Mouse (Mus musculus): ENCODE measurements around the gene Fam114a2. TPM values are rescaled to one million over a fixed set of nuclear protein-coding genes. Genes with fewer than 3 reads are reported as not detected.
A peak's percentile ranks its signal among the peaks of the same experiment; 100 is the strongest.

Gene Fam114a2
- polyA plus RNA-seq, 1 experiment from 2014 or later = 93.2 TPM

GRCm38 (mm10) chr11:57467159-57468110 lies 51.0 kb downstream of the Fam114a2 start:
- H3K27me3 ChIP-seq (replicated peaks) = no peaks in the 10 kb centered on the region
- H3K9me3 ChIP-seq = no peaks in the 10 kb centered on the region
- no peaks in the 10 kb centered on the region for H3K36me3 ChIP-seq
- no peak overlapping the region for H3K4me2 ChIP-seq (replicated peaks)
- H3K4me1 ChIP-seq = no peaks in the 10 kb centered on the region
- H3K27ac ChIP-seq = no peak overlapping the region
- H3K4me3 ChIP-seq = no peak overlapping the region
- peak; percentile 85 for ATAC-seq (ENCODE audit: low FRiP score, low read depth)
- no peak overlapping the region for H3K9ac ChIP-seq
- WGBS = 59% methylated on average over 23 of the region's 23 CpGs

- Histone ChIP-seq H3K9me3 (no peaks in the 10 kb centered on the region), H3K36me3 (no peaks in the 10 kb centered on the region), H3K4me2 (replicated peaks) (no peak overlapping the region), H3K27ac (no peak overlapping the region), H3K27me3 (replicated peaks) (no peaks in the 10 kb centered on the region), H3K9ac (no peak overlapping the region), H3K4me3 (no peak overlapping the region), H3K4me1 (no peaks in the 10 kb centered on the region)
- 83% methylated on average over 3 of the region's 3 CpGs for WGBS
- ATAC-seq (ENCODE audit: low FRiP score, low read depth) = no peak
Observed at GRCm38 (mm10) chr11:57465844-57466243, 52.6 kb downstream of the Fam114a2 start.

GRCm38 (mm10) chr11:57465025-57465424 lies 53.4 kb downstream of the Fam114a2 start:
- ATAC-seq (ENCODE audit: low FRiP score, low read depth) = no peak
- no peaks in the 10 kb centered on the region for H3K9me3 ChIP-seq
- no peak overlapping the region for H3K4me3 ChIP-seq
- no peak overlapping the region for H3K9ac ChIP-seq
- H3K4me2 ChIP-seq (replicated peaks) = no peak overlapping the region
- H3K4me1 ChIP-seq = no peaks in the 10 kb centered on the region
- H3K36me3 ChIP-seq = no peaks in the 10 kb centered on the region
- H3K27me3 ChIP-seq (replicated peaks) = no peaks in the 10 kb centered on the region
- 41% methylated on average over 8 of the region's 8 CpGs for WGBS
- no peak overlapping the region for H3K27ac ChIP-seq

- Histone ChIP-seq H3K9ac (no peak overlapping the region), H3K27me3 (replicated peaks) (no peaks in the 10 kb centered on the region), H3K4me1 (no peaks in the 10 kb centered on the region; the same call in 1 of the 2 replicates), H3K9me3 (no peaks in the 10 kb centered on the region), H3K4me3 (no peak overlapping the region), H3K4me2 (replicated peaks) (no peak overlapping the region), H3K36me3 (no peaks in the 10 kb centered on the region), H3K27ac (no peak overlapping the region)
- WGBS = 83% methylated on average over 6 of the region's 6 CpGs
- ATAC-seq (ENCODE audit: low FRiP score, low read depth) = no peak
Observed at GRCm38 (mm10) chr11:57459759-57460158, 58.7 kb downstream of the Fam114a2 start.

- Histone ChIP-seq H3K4me3 (no peak overlapping the region), H3K27ac (no peak overlapping the region), H3K4me2 (replicated peaks) (no peak overlapping the region), H3K9ac (no peak overlapping the region), H3K36me3 (no peaks in the 10 kb centered on the region), H3K4me1 (no peaks in the 10 kb centered on the region; the same call in 1 of the 2 replicates), H3K9me3 (no peaks in the 10 kb centered on the region), H3K27me3 (replicated peaks) (no peaks in the 10 kb centered on the region)
- ATAC-seq (ENCODE audit: low FRiP score, low read depth) = no peak
- WGBS = 49% methylated on average over 5 of the region's 5 CpGs
Observed at GRCm38 (mm10) chr11:57454421-57454820, 64.0 kb downstream of the Fam114a2 start.

GRCm38 (mm10) chr11:57445237-57445962 lies 73.0 kb downstream of the Fam114a2 start:
- no peak overlapping the region for H3K9ac ChIP-seq
- no peaks in the 10 kb centered on the region for H3K36me3 ChIP-seq
- no peak overlapping the region for H3K4me2 ChIP-seq (replicated peaks)
- H3K4me1 ChIP-seq = no peaks in the 10 kb centered on the region
- H3K4me3 ChIP-seq = no peak overlapping the region
- H3K9me3 ChIP-seq = no peaks in the 10 kb centered on the region
- no peak for ATAC-seq (ENCODE audit: low FRiP score, low read depth)
- no peak overlapping the region for H3K27ac ChIP-seq
- no peaks in the 10 kb centered on the region for H3K27me3 ChIP-seq (replicated peaks)
- 77% methylated on average over 6 of the region's 6 CpGs for WGBS

GRCm38 (mm10) chr11:57434153-57434552 lies 84.3 kb downstream of the Fam114a2 start:
- no peak overlapping the region for H3K27ac ChIP-seq
- no peaks in the 10 kb centered on the region for H3K36me3 ChIP-seq
- no peak overlapping the region for H3K4me3 ChIP-seq
- no peak overlapping the region for H3K4me2 ChIP-seq (replicated peaks)
- ATAC-seq (ENCODE audit: low FRiP score, low read depth) = no peak
- no peaks in the 10 kb centered on the region for H3K27me3 ChIP-seq (replicated peaks)
- WGBS = 10% methylated on average over 1 of the region's 1 CpGs
- H3K9me3 ChIP-seq = no peaks in the 10 kb centered on the region
- no peaks in the 10 kb centered on the region for H3K4me1 ChIP-seq
- H3K9ac ChIP-seq = no peak overlapping the region

Other genes with a start within 250 kb of the Fam114a2 start
- 54.6 and 56.6 TPM in 2 replicates for gene Mfap3, start within 50 bp of the Fam114a2 start, polyA plus RNA-seq (2016; fragmentation: Nextera tagmentation; extraction: Ambion mirVana)
- gene Galnt10, start 126.8 kb upstream of the Fam114a2 start, polyA plus RNA-seq (2016; fragmentation: Nextera tagmentation; extraction: Ambion mirVana) = 17.4 and 18.4 TPM in 2 replicates